Mouse (Mus musculus): ENCODE data around the gene Mrtfa. TPM values are rescaled to one million over a fixed set of nuclear protein-coding genes. Genes with fewer than 3 reads are reported as not detected.

The Mrtfa gene
- polyA plus RNA-seq, 1 experiment from 2014 or later, result 28.3 TPM

DNA sequence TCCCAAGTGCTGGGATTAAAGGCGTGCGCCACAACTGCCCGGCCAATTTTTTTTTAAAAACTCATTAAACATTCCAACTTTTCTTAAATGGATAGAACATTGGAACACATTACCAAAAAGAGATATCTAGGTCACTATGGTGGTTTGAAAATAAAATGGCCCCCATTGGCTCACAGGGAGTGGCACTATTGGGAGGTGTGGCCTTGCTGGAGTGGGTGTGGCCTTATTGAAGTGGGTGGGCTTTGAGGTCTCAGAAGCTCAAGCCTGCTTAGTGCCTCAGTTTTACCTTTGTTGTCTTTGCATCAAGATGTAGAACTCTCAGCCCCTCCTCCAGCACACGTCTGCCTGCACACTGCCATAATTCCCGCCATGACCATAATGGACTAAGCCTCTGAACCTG lies 11.9 kb upstream of the Mrtfa start:
- 88% methylated on average over 5 of the region's 5 CpGs for WGBS
- H3K4me1 ChIP-seq (replicated peaks; ENCODE audit: control insufficient read depth, insufficient read depth, low read length), result no peaks in the 10 kb centered on the region
- H3K27me3 ChIP-seq (replicated peaks; ENCODE audit: control insufficient read depth, insufficient read depth, low read length), result no peaks in the 10 kb centered on the region
- no peak for ATAC-seq
- no peaks in the 10 kb centered on the region for H3K36me3 ChIP-seq (ENCODE audit: control insufficient read depth, insufficient read depth)
- H3K4me2 ChIP-seq (ENCODE audit: low read length), result no peak overlapping the region
- H3K27ac ChIP-seq (ENCODE audit: low read length), result no peak overlapping the region
- H3K9ac ChIP-seq (replicated peaks; ENCODE audit: low read depth, low read length), result no peak overlapping the region
- H3K4me3 ChIP-seq (replicated peaks; ENCODE audit: low read length), result no peak overlapping the region
- no peaks in the 10 kb centered on the region for H3K9me3 ChIP-seq (ENCODE audit: control insufficient read depth, low read length)

DNA sequence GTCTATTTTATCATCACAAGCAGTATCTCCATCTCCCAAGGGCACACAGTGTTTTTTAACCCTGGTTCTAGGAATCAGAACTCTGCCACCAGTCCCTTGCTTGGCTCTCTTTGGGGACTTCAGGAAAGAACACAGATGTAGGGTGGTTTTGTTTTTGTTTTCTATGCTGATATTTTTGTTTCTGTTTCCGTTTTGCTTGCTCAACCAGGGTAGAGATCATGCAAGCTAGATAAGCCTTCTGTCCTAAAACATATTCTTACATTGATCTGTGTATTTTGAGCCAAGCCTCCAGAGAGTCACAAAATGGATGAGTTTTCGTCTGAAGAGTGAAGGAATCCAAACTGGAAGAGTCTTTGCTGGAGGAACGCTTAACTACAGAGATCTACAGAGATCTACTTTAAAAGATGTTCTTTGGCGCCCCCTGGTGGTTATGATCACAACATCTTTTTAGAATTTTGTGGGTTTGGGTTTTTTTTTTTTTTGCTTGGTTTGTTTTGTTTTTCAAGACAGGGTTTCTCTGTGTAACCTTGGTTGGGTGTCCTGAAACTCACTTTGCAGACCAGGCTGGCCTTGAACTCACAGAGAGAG lies 8.9 kb upstream of the Mrtfa start:
- H3K4me1 ChIP-seq (replicated peaks; ENCODE audit: control insufficient read depth, insufficient read depth, low read length), result no peaks in the 10 kb centered on the region
- H3K9ac ChIP-seq (replicated peaks; ENCODE audit: low read depth, low read length), result no peak overlapping the region
- WGBS, result 25% methylated on average over 4 of the region's 4 CpGs
- no peaks in the 10 kb centered on the region for H3K27me3 ChIP-seq (replicated peaks; ENCODE audit: control insufficient read depth, insufficient read depth, low read length)
- H3K36me3 ChIP-seq (ENCODE audit: control insufficient read depth, insufficient read depth), result no peaks in the 10 kb centered on the region
- no peak overlapping the region for H3K4me3 ChIP-seq (replicated peaks; ENCODE audit: low read length)
- no peak overlapping the region for H3K4me2 ChIP-seq (ENCODE audit: low read length)
- H3K27ac ChIP-seq (ENCODE audit: low read length), result no peak overlapping the region
- no peak for ATAC-seq
- H3K9me3 ChIP-seq (ENCODE audit: control insufficient read depth, low read length), result no peaks in the 10 kb centered on the region

DNA sequence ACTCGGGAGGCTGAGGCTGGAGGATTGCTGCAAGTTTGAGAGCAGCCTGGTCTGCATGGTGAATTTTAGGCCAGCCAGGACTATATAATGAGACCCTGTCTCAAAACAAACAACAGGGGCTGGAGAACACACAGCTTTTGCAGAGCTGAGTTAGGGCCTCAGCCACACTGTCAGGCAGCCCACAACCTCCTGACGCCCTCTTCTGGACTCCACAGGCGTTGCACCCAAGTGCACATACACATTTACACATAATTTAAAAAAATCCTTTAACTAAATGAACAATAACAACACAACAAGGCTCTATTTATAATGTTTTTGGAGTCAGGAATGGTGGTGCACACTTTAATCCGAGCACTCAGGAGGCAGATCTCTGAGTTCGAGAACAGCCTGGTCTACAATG lies 7.9 kb upstream of the Mrtfa start:
- WGBS, result 90% methylated on average over 5 of the region's 5 CpGs
- no peak for ATAC-seq
- no peak overlapping the region for H3K27ac ChIP-seq (ENCODE audit: low read length)
- no peaks in the 10 kb centered on the region for H3K36me3 ChIP-seq (ENCODE audit: control insufficient read depth, insufficient read depth)
- H3K4me2 ChIP-seq (ENCODE audit: low read length), result no peak overlapping the region
- H3K9ac ChIP-seq (replicated peaks; ENCODE audit: low read depth, low read length), result no peak overlapping the region
- no peaks in the 10 kb centered on the region for H3K9me3 ChIP-seq (ENCODE audit: control insufficient read depth, low read length)
- no peak overlapping the region for H3K4me3 ChIP-seq (replicated peaks; ENCODE audit: low read length)
- H3K27me3 ChIP-seq (replicated peaks; ENCODE audit: control insufficient read depth, insufficient read depth, low read length), result no peaks in the 10 kb centered on the region
- H3K4me1 ChIP-seq (replicated peaks; ENCODE audit: control insufficient read depth, insufficient read depth, low read length), result no peaks in the 10 kb centered on the region

DNA sequence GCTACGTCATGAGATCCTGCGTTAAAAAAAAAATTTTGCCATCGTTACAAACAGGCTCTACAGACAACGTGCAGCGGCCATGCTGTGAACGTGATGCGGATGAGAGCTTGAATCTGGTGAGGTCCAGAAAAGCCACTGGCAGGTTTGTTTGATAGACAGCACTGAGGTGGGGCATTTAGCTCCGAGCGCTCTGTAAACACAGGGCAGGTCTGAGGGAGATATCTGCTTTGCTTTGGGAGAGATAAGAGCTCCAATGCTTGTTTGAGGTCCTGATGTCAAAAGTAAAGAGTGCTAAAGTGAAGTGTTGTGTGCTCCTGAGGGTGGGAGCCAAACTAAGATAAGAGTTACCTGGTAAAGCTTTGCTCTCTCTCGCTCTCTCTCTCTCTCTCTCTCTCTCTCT lies 6.6 kb upstream of the Mrtfa start:
- WGBS, result 93% methylated on average over 10 of the region's 10 CpGs
- Histone ChIP-seq H3K4me3 (replicated peaks; ENCODE audit: low read length) (no peak overlapping the region), H3K4me1 (replicated peaks; ENCODE audit: control insufficient read depth, insufficient read depth, low read length) (no peaks in the 10 kb centered on the region), H3K27ac (ENCODE audit: low read length) (no peak overlapping the region), H3K9me3 (ENCODE audit: control insufficient read depth, low read length) (no peaks in the 10 kb centered on the region), H3K36me3 (ENCODE audit: control insufficient read depth, insufficient read depth) (no peaks in the 10 kb centered on the region), H3K27me3 (replicated peaks; ENCODE audit: control insufficient read depth, insufficient read depth, low read length) (no peaks in the 10 kb centered on the region), H3K9ac (replicated peaks; ENCODE audit: low read depth, low read length) (no peak overlapping the region), H3K4me2 (ENCODE audit: low read length) (no peak overlapping the region)
- ATAC-seq, result no peak

DNA sequence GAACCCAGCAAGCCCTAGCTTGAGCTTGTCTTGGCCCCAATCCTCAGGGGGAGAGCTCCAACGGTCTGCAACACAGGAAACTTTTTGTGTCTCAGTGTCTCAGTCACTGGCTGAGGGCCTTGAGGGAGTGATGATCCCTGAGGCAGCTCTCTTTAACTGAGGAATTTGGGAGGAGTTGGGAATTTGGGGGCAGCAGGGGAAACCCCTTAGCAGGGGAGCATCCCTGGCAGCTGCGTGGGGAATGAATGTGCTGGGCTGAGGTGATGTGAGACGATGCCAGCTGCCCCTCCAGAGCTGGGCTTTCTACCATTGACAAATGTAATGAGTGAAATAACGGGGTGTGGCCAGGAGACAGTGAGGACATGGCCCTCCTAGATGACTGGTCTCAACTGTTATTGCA lies 4.9 kb upstream of the Mrtfa start:
- no peak overlapping the region for H3K4me3 ChIP-seq (replicated peaks; ENCODE audit: low read length)
- H3K9me3 ChIP-seq (ENCODE audit: control insufficient read depth, low read length), result no peaks in the 10 kb centered on the region
- no peak overlapping the region for H3K27ac ChIP-seq (ENCODE audit: low read length)
- no peaks in the 10 kb centered on the region for H3K27me3 ChIP-seq (replicated peaks; ENCODE audit: control insufficient read depth, insufficient read depth, low read length)
- H3K4me1 ChIP-seq (replicated peaks; ENCODE audit: control insufficient read depth, insufficient read depth, low read length), result peaks cover 6% of the 10 kb centered on the region
- H3K9ac ChIP-seq (replicated peaks; ENCODE audit: low read depth, low read length), result no peak overlapping the region
- no peak overlapping the region for H3K4me2 ChIP-seq (ENCODE audit: low read length)
- no peak for ATAC-seq
- no peaks in the 10 kb centered on the region for H3K36me3 ChIP-seq (ENCODE audit: control insufficient read depth, insufficient read depth)
- WGBS, result 54% methylated on average over 4 of the region's 4 CpGs

DNA sequence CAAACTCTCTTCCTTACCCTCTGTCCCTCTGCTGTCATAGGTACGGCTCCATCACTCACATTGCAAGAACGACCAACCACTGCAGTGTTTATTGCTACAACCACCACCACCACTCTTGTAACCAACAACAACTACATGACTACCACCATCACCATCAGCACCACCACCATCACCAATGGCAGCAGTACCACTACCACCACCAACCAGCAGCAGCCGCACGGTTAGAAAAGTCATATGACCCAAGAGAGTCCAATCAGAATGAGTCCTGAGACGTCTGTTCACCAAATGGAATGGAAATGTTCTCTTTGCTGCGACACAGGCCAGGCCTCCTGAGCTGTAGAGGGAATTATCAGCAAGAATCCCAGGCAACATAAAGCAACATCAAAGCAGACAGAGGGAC lies 4.2 kb upstream of the Mrtfa start:
- Histone ChIP-seq H3K9ac (replicated peaks; ENCODE audit: low read depth, low read length) (no peak overlapping the region), H3K4me3 (replicated peaks; ENCODE audit: low read length) (no peak overlapping the region), H3K9me3 (ENCODE audit: control insufficient read depth, low read length) (no peaks in the 10 kb centered on the region), H3K27me3 (replicated peaks; ENCODE audit: control insufficient read depth, insufficient read depth, low read length) (no peaks in the 10 kb centered on the region), H3K36me3 (ENCODE audit: control insufficient read depth, insufficient read depth) (no peaks in the 10 kb centered on the region), H3K4me1 (replicated peaks; ENCODE audit: control insufficient read depth, insufficient read depth, low read length) (peaks cover 6% of the 10 kb centered on the region), H3K27ac (ENCODE audit: low read length) (no peak overlapping the region), H3K4me2 (ENCODE audit: low read length) (no peak overlapping the region)
- no peak for ATAC-seq
- WGBS, result 91% methylated on average over 6 of the region's 6 CpGs

DNA sequence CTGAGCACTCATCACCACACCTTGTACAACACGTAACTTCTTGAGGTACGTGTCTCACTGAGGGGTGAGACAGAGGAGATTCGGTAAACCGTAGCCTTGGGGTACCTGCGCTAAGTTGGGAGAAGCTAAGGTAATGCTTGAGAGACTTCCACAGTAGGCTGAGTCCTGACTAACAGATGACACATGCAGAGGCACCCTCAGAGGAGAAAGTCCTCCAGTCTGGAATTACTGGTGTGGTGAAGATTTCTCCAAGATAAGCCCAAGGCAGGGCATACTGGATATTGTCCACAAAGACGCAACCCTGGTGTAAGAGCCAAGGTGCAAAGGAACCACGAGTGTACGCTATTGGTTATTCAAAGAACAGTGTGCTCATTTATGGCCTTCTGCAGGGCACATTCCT lies 2.3 kb upstream of the Mrtfa start:
- no peaks in the 10 kb centered on the region for H3K36me3 ChIP-seq (ENCODE audit: control insufficient read depth, insufficient read depth)
- H3K9me3 ChIP-seq (ENCODE audit: control insufficient read depth, low read length), result no peaks in the 10 kb centered on the region
- H3K4me2 ChIP-seq (ENCODE audit: low read length), result no peak overlapping the region
- no peak overlapping the region for H3K4me3 ChIP-seq (replicated peaks; ENCODE audit: low read length)
- peaks cover 21% of the 10 kb centered on the region for H3K4me1 ChIP-seq (replicated peaks; ENCODE audit: control insufficient read depth, insufficient read depth, low read length)
- ATAC-seq, result no peak
- H3K9ac ChIP-seq (replicated peaks; ENCODE audit: low read depth, low read length), result no peak overlapping the region
- no peaks in the 10 kb centered on the region for H3K27me3 ChIP-seq (replicated peaks; ENCODE audit: control insufficient read depth, insufficient read depth, low read length)
- no peak overlapping the region for H3K27ac ChIP-seq (ENCODE audit: low read length)
- WGBS, result 96% methylated on average over 8 of the region's 8 CpGs

DNA sequence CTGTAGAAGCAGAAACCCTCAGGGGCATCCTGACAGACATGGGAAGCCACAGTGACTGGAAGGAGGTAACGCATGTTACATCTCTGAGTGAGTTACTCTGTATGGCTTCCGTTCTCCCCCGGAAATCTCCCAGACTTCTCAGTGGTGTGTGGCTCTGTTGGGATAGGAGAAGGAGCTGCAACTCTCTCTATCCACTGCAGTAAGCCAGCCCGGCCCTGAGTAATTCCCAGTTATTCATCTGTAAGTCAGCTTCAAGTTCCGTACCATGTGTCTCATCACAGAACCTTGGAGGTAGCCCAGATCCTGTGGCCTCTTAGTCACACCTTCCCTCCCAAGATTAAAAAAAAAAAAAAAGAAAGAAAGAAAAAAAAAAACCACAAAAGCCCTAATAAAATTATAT lies 1.8 kb upstream of the Mrtfa start:
- 88% methylated on average over 5 of the region's 5 CpGs for WGBS
- no peak overlapping the region for H3K27ac ChIP-seq (ENCODE audit: low read length)
- ATAC-seq, result no peak
- H3K4me1 ChIP-seq (replicated peaks; ENCODE audit: control insufficient read depth, insufficient read depth, low read length), result peaks cover 21% of the 10 kb centered on the region
- H3K36me3 ChIP-seq (ENCODE audit: control insufficient read depth, insufficient read depth), result no peaks in the 10 kb centered on the region
- H3K27me3 ChIP-seq (replicated peaks; ENCODE audit: control insufficient read depth, insufficient read depth, low read length), result no peaks in the 10 kb centered on the region
- H3K9ac ChIP-seq (replicated peaks; ENCODE audit: low read depth, low read length), result no peak overlapping the region
- no peaks in the 10 kb centered on the region for H3K9me3 ChIP-seq (ENCODE audit: control insufficient read depth, low read length)
- H3K4me3 ChIP-seq (replicated peaks; ENCODE audit: low read length), result no peak overlapping the region
- no peak overlapping the region for H3K4me2 ChIP-seq (ENCODE audit: low read length)

DNA sequence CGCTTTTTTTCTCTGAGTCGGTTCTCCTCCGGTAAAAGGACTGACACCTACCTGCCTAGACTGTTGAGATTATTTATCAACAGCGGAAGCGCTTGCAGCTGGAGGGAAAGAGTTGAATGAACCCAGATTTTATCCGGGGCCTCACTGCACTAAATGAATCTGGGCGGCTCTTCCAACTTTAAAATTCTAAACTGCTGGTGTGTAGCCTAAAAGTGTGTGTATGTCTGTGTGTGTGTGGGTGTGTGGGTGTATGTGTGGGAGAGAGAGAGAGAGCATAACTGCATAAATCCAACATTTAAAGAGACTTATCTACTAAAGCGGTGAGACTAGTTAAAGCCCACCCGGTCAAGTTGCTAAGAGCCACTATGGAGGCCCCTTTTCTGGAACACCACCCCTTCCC lies 746 bp upstream of the Mrtfa start:
- peak overlapping the region; percentile 74 for H3K9ac ChIP-seq (replicated peaks; ENCODE audit: low read depth, low read length)
- no peaks in the 10 kb centered on the region for H3K36me3 ChIP-seq (ENCODE audit: control insufficient read depth, insufficient read depth)
- peaks cover 21% of the 10 kb centered on the region for H3K4me1 ChIP-seq (replicated peaks; ENCODE audit: control insufficient read depth, insufficient read depth, low read length)
- H3K27ac ChIP-seq (ENCODE audit: low read length), result 0 out of 2 replicates have a peak overlapping the region, but pooled peaks have one; percentile 61
- H3K4me3 ChIP-seq (replicated peaks; ENCODE audit: low read length), result peak overlapping the region; percentile 65
- no peaks in the 10 kb centered on the region for H3K27me3 ChIP-seq (replicated peaks; ENCODE audit: control insufficient read depth, insufficient read depth, low read length)
- WGBS, result 23% methylated on average over 9 of the region's 9 CpGs
- H3K9me3 ChIP-seq (ENCODE audit: control insufficient read depth, low read length), result no peaks in the 10 kb centered on the region
- peak overlapping the region; percentile 74 for H3K4me2 ChIP-seq (ENCODE audit: low read length)
- no peak; the same call in 1 of the 2 replicates for ATAC-seq

DNA sequence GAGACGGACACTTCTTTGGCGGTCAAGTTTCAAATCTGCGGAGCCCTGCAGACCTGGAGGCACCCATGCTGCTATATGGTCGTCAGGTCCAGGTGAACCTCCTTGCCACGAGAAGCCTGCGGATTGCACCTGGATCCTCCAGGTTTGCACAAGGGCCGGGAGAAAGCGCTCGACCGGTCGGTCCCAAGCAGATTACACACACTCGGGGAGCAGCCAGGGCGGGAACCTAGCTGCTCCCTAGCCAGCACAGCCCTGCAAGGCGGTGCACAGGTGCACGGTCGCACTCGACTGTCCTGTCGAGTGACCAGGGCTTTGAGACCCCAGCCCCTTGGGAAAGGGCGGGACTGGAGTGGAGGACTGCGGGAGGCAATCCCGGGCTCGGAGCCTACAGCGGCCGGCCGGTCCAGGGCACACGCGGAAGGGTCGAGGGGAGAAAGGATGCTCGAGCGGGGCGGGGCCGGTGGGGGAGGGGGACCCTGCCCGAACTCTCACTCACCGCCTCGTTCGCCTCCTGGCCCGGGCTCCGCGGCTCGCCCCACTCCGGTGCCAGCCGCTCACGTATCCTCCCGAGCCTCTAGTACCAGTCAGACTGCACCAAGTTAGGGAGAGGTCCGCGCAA lies 437 bp downstream of the Mrtfa start:
- H3K9me3 ChIP-seq (ENCODE audit: control insufficient read depth, low read length), result no peaks in the 10 kb centered on the region
- H3K4me3 ChIP-seq (replicated peaks; ENCODE audit: low read length), result peak overlapping the region; percentile 99
- peak overlapping the region; percentile 70 for H3K4me2 ChIP-seq (ENCODE audit: low read length)
- peak overlapping the region; percentile 95 for H3K9ac ChIP-seq (replicated peaks; ENCODE audit: low read depth, low read length)
- H3K36me3 ChIP-seq (ENCODE audit: control insufficient read depth, insufficient read depth), result no peaks in the 10 kb centered on the region
- WGBS, result under 1% methylated on average over 41 of the region's 46 CpGs
- peaks cover 21% of the 10 kb centered on the region for H3K4me1 ChIP-seq (replicated peaks; ENCODE audit: control insufficient read depth, insufficient read depth, low read length)
- no peaks in the 10 kb centered on the region for H3K27me3 ChIP-seq (replicated peaks; ENCODE audit: control insufficient read depth, insufficient read depth, low read length)
- H3K27ac ChIP-seq (ENCODE audit: low read length), result peak overlapping the region; percentile 88
- ATAC-seq, result peak; percentile 55
